Mouse (Mus musculus): ENCODE results near the gene Nln. TPM values are rescaled to one million over a fixed set of nuclear protein-coding genes. Genes with fewer than 3 reads are reported as not detected.

The Nln gene
- polyA plus RNA-seq, 1 experiment: 3.1 TPM

DNA sequence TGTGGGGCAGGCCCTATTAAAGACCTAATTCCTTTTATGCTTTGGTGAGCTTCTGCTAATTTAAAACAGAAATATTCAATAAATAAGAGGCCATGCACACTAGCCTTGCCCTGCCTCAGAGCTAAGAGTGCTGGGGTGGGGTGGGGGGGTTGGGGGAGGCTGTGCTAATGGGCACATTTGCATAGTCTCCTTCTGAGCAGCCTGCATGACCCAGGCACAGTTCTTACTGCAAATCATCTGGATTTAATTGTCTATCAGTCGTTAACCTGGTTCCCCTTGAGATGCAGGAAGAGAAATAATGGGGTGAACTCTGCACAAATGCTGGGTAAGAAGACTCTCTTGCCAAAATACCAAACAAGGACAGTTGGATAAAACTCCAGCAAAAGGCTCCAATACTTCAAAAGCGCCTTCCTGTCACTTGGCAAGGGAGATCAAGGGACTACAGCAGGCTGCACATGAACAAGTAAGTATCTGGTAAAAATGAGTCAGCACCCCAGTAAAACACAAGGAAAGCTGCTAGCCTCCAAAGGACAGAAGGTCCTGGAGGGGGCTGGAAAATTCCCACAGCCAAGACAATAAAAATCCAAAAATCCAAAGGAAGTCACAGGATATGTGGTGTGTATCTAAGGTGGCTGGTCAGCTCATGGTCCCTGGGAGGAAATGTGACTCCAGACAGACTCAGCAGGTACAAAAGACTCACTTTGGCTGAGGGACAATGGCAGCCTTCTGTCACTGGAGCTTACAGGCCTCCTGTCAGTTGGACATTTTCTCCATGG, 47.3 kb downstream of the Nln start:
- no peaks in the 10 kb centered on the region for H3K36me3 ChIP-seq (ENCODE audit: control insufficient read depth, insufficient read depth, low read length)
- 88% methylated on average over 2 of the region's 2 CpGs for WGBS
- TF ChIP-seq POLR2A (IDR thresholded peaks at IDR 0.05; ENCODE audit: low read depth, low read length) (no peak), CTCF (IDR thresholded peaks at IDR 0.05; ENCODE audit: extremely low read depth, insufficient read length, insufficient replicate concordance, low read depth, low read length) (no peak)

GRCm38 (mm10) chr13:104060231-104060630, 49.2 kb downstream of the Nln start:
- TF ChIP-seq CTCF (IDR thresholded peaks at IDR 0.05; ENCODE audit: extremely low read depth, insufficient read length, insufficient replicate concordance, low read depth, low read length): no peak
- no peak for TF ChIP-seq POLR2A (IDR thresholded peaks at IDR 0.05; ENCODE audit: low read depth, low read length)
- H3K36me3 ChIP-seq (ENCODE audit: control insufficient read depth, insufficient read depth, low read length): no peaks in the 10 kb centered on the region
- H3K27ac ChIP-seq (ENCODE audit: insufficient read depth, low read depth, low read length): no peak overlapping the region
- no peaks in the 10 kb centered on the region for H3K4me1 ChIP-seq (ENCODE audit: control insufficient read depth, insufficient read depth, insufficient read length, low read length)
- H3K27me3 ChIP-seq (ENCODE audit: control insufficient read depth, insufficient read depth, low read length): no peaks in the 10 kb centered on the region
- WGBS: 89% methylated on average over 1 of the region's 1 CpGs
- H3K4me3 ChIP-seq (ENCODE audit: low read depth, low read length): no peak overlapping the region

More for the DNA sequence above, 47.3 kb downstream of the Nln start:
- Histone ChIP-seq H3K27ac (ENCODE audit: insufficient read depth, low read depth, low read length) (no peak overlapping the region), H3K4me3 (ENCODE audit: low read depth, low read length) (no peak overlapping the region), H3K27me3 (ENCODE audit: control insufficient read depth, insufficient read depth, low read length) (no peaks in the 10 kb centered on the region), H3K4me1 (ENCODE audit: control insufficient read depth, insufficient read depth, insufficient read length, low read length) (no peaks in the 10 kb centered on the region)

DNA sequence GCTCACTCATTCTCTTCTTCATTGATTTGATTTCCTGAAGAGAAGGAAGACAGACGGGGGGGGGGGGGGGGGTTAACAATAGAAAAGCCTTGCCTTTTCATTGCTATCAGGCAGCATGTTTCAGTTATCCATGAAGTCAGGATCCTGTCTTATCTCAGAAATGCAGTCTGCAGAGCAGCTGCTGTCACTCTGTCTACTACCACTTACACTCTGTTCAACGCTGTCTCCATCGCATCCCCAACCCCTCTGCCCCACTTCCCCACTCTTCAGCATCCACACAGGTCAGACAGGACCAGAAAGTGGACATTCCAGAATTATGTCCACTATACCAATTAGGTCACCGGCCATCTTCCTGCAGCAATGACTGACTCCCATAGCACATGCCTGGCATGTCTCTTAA, 49.9 kb downstream of the Nln start:
- Histone ChIP-seq H3K27ac (ENCODE audit: insufficient read depth, low read depth, low read length) (no peak overlapping the region), H3K36me3 (ENCODE audit: control insufficient read depth, insufficient read depth, low read length) (no peaks in the 10 kb centered on the region), H3K4me3 (ENCODE audit: low read depth, low read length) (no peak overlapping the region), H3K4me1 (ENCODE audit: control insufficient read depth, insufficient read depth, insufficient read length, low read length) (no peaks in the 10 kb centered on the region), H3K27me3 (ENCODE audit: control insufficient read depth, insufficient read depth, low read length) (no peaks in the 10 kb centered on the region)
- TF ChIP-seq CTCF (IDR thresholded peaks at IDR 0.05; ENCODE audit: extremely low read depth, insufficient read length, insufficient replicate concordance, low read depth, low read length) (no peak), POLR2A (IDR thresholded peaks at IDR 0.05; ENCODE audit: low read depth, low read length) (no peak)
- WGBS: 94% methylated on average over 4 of the region's 4 CpGs

GRCm38 (mm10) chr13:104058761-104059160, 50.7 kb downstream of the Nln start:
- Histone ChIP-seq H3K27me3 (ENCODE audit: control insufficient read depth, insufficient read depth, low read length) (no peaks in the 10 kb centered on the region), H3K36me3 (ENCODE audit: control insufficient read depth, insufficient read depth, low read length) (no peaks in the 10 kb centered on the region), H3K4me1 (ENCODE audit: control insufficient read depth, insufficient read depth, insufficient read length, low read length) (no peaks in the 10 kb centered on the region), H3K4me3 (ENCODE audit: low read depth, low read length) (no peak overlapping the region), H3K27ac (ENCODE audit: insufficient read depth, low read depth, low read length) (no peak overlapping the region)
- WGBS: 87% methylated on average over 9 of the region's 9 CpGs
- TF ChIP-seq POLR2A (IDR thresholded peaks at IDR 0.05; ENCODE audit: low read depth, low read length) (no peak), CTCF (IDR thresholded peaks at IDR 0.05; ENCODE audit: extremely low read depth, insufficient read length, insufficient replicate concordance, low read depth, low read length) (no peak)

- TF ChIP-seq POLR2A (IDR thresholded peaks at IDR 0.05; ENCODE audit: low read depth, low read length): no peak
- TF ChIP-seq CTCF (IDR thresholded peaks at IDR 0.05; ENCODE audit: extremely low read depth, insufficient read length, insufficient replicate concordance, low read depth, low read length): no peak
Observed at GRCm38 (mm10) chr13:104052271-104052753, 57.1 kb downstream of the Nln start.

GRCm38 (mm10) chr13:104048835-104049234, 60.6 kb downstream of the Nln start:
- Histone ChIP-seq H3K4me3 (ENCODE audit: low read depth, low read length) (no peak overlapping the region), H3K4me1 (ENCODE audit: control insufficient read depth, insufficient read depth, insufficient read length, low read length) (no peaks in the 10 kb centered on the region), H3K36me3 (ENCODE audit: control insufficient read depth, insufficient read depth, low read length) (peaks cover 5% of the 10 kb centered on the region), H3K27ac (ENCODE audit: insufficient read depth, low read depth, low read length) (no peak overlapping the region), H3K27me3 (ENCODE audit: control insufficient read depth, insufficient read depth, low read length) (no peaks in the 10 kb centered on the region)
- 58% methylated on average over 3 of the region's 3 CpGs for WGBS
- TF ChIP-seq CTCF (IDR thresholded peaks at IDR 0.05; ENCODE audit: extremely low read depth, insufficient read length, insufficient replicate concordance, low read depth, low read length): no peak
- TF ChIP-seq POLR2A (IDR thresholded peaks at IDR 0.05; ENCODE audit: low read depth, low read length): no peak

More at GRCm38 (mm10) chr13:104052271-104052753, 57.1 kb downstream of the Nln start:
- Histone ChIP-seq H3K4me3 (ENCODE audit: low read depth, low read length) (no peak overlapping the region), H3K4me1 (ENCODE audit: control insufficient read depth, insufficient read depth, insufficient read length, low read length) (no peaks in the 10 kb centered on the region), H3K27ac (ENCODE audit: insufficient read depth, low read depth, low read length) (no peak overlapping the region), H3K36me3 (ENCODE audit: control insufficient read depth, insufficient read depth, low read length) (peaks cover 5% of the 10 kb centered on the region), H3K27me3 (ENCODE audit: control insufficient read depth, insufficient read depth, low read length) (no peaks in the 10 kb centered on the region)
- WGBS: 85% methylated on average over 9 of the region's 9 CpGs

DNA sequence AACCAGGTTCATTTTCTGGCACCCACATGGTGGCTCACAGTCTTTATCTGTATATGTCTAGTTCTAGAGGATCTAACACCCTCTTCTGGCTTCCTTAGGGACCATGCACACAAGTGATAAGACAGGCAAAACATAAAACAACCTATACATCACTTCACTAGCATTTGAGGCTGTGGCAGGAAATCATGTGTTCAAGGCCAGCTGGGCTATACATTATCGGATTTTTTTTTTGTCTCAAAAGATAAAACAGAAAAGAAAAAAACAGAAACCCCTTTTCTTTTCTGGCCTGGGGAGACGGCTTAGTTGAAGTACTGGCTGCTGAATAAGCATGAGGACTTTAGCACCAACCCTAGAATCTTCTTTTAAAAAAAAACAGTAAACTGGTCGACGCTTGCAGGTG, 64.3 kb downstream of the Nln start:
- Histone ChIP-seq H3K4me1 (ENCODE audit: control insufficient read depth, insufficient read depth, insufficient read length, low read length) (peaks cover 8% of the 10 kb centered on the region), H3K4me3 (ENCODE audit: low read depth, low read length) (no peak overlapping the region), H3K27ac (ENCODE audit: insufficient read depth, low read depth, low read length) (no peak overlapping the region), H3K27me3 (ENCODE audit: control insufficient read depth, insufficient read depth, low read length) (no peaks in the 10 kb centered on the region), H3K36me3 (ENCODE audit: control insufficient read depth, insufficient read depth, low read length) (no peaks in the 10 kb centered on the region; the same call in 1 of the 2 replicates)
- TF ChIP-seq CTCF (IDR thresholded peaks at IDR 0.05; ENCODE audit: extremely low read depth, insufficient read length, insufficient replicate concordance, low read depth, low read length) (no peak), POLR2A (IDR thresholded peaks at IDR 0.05; ENCODE audit: low read depth, low read length) (no peak)
- WGBS: 74% methylated on average over 4 of the region's 4 CpGs
